Mouse (Mus musculus): ENCODE measurements around the gene Cacna2d3. TPM values are rescaled to one million over a fixed set of nuclear protein-coding genes. Genes with fewer than 3 reads are reported as not detected.

Gene Cacna2d3
- total and polyA plus RNA-seq, 2 experiments from 2014 or later: 24.0 to 32.8 TPM

DNA sequence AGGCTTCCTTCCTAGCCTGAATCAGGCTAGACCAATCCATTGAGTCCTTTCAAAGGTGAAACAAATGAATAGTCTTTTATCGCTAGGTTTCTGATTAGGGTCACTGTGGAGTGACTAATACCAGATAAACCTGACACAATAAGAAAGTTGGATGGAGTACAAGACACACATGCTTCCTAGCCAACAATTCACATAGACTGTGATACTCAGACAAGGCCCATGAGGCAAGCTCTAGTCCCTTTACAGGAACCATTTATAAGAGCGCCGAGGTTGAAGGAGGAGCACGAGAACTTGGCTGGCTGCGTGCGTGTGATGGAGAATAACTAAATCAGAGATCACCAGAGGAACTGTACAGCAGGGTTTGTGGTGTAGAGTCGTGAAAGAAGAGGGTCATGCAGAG, 584.0 kb downstream of the Cacna2d3 start:
- Histone ChIP-seq H3K9me3 (ENCODE audit: low read length) (no peaks in the 10 kb centered on the region), H3K4me3 (ENCODE audit: low read depth, low read length) (no peak overlapping the region), H3K27me3 (ENCODE audit: insufficient read depth, low read length) (no peaks in the 10 kb centered on the region), H3K9ac (replicated peaks; ENCODE audit: low read length, poor library complexity, severe bottlenecking) (no peak overlapping the region), H3K36me3 (ENCODE audit: insufficient read depth, low read length) (no peaks in the 10 kb centered on the region), H3K27ac (ENCODE audit: low read depth, low read length) (no peak overlapping the region), H3K4me1 (ENCODE audit: insufficient read depth, low read length) (no peaks in the 10 kb centered on the region), H3K4me2 (ENCODE audit: low read depth, low read length, poor library complexity, severe bottlenecking) (no peak overlapping the region)
- ATAC-seq (ENCODE audit: low FRiP score): no peak
- DNase-seq (ENCODE audit: low spot score): no peak
- 81% methylated on average over 7 of the region's 7 CpGs for WGBS
- TF ChIP-seq CTCF (IDR thresholded peaks at IDR 0.05): no peak

DNA sequence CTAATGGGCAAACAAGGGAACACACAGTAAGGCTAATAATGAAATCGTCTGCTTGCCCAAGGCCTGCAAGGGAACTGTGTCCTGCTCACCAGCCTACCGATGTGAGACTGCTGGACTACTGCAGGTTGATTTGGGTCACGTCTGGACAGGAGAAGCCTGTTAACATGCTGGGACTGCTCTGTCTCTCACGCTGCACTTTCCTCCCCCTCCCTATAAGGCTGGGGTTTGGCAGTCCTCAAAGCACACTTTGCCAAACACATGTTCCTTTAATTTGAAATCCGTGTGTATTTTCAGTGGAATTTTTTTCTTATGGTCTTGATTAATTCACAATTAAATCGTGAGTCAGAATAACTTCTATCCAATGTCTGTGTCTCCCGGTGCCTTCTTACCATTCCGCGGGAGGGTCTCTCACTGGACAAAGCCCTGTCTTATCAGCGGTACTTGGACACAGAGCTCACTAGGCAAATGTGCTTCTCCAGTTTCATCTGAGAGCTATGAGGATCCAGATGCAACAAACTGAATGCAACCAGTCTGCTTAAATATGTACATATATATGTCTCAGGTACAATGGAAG, 584.6 kb downstream of the Cacna2d3 start:
- H3K9ac ChIP-seq (replicated peaks; ENCODE audit: low read length, poor library complexity, severe bottlenecking): no peak overlapping the region
- DNase-seq (ENCODE audit: low spot score) (no peak), ATAC-seq (ENCODE audit: low FRiP score) (no peak)
- no peak overlapping the region for H3K4me2 ChIP-seq (ENCODE audit: low read depth, low read length, poor library complexity, severe bottlenecking)
- no peaks in the 10 kb centered on the region for H3K4me1 ChIP-seq (ENCODE audit: insufficient read depth, low read length)
- no peak overlapping the region for H3K4me3 ChIP-seq (ENCODE audit: low read depth, low read length)
- no peaks in the 10 kb centered on the region for H3K27me3 ChIP-seq (ENCODE audit: insufficient read depth, low read length)
- H3K27ac ChIP-seq (ENCODE audit: low read depth, low read length): no peak overlapping the region
- H3K36me3 ChIP-seq (ENCODE audit: insufficient read depth, low read length): no peaks in the 10 kb centered on the region
- TF ChIP-seq CTCF (IDR thresholded peaks at IDR 0.05): no peak
- 72% methylated on average over 10 of the region's 10 CpGs for WGBS
- H3K9me3 ChIP-seq (ENCODE audit: low read length): no peaks in the 10 kb centered on the region

DNA sequence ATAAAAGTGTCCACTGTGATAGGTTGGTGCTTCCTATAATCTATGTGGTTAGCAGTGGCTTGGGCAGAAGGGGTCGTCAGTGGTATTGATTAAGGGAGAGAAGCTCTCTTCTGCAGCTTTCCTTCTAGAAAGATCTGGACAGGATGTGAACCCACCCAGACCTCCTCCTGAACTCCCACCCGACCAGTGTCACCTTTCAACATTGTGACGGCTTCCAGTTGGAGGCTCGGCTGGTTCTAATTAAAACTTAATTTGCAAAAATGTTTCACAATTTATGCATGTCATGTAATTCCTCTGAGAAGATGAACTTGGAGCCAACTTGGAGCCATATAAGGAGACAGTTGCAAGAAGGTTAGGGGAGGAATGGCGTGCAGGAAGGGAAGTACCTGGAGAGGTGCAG, 586.8 kb downstream of the Cacna2d3 start:
- 80% methylated on average over 5 of the region's 5 CpGs for WGBS
- no peaks in the 10 kb centered on the region for H3K27me3 ChIP-seq (ENCODE audit: insufficient read depth, low read length)
- no peak overlapping the region for H3K4me3 ChIP-seq (ENCODE audit: low read depth, low read length)
- no peaks in the 10 kb centered on the region for H3K4me1 ChIP-seq (ENCODE audit: insufficient read depth, low read length)
- no peak for TF ChIP-seq CTCF (IDR thresholded peaks at IDR 0.05)
- DNase-seq (ENCODE audit: low spot score) (no peak), ATAC-seq (ENCODE audit: low FRiP score) (no peak)
- no peaks in the 10 kb centered on the region for H3K9me3 ChIP-seq (ENCODE audit: low read length)
- H3K4me2 ChIP-seq (ENCODE audit: low read depth, low read length, poor library complexity, severe bottlenecking): no peak overlapping the region
- no peak overlapping the region for H3K9ac ChIP-seq (replicated peaks; ENCODE audit: low read length, poor library complexity, severe bottlenecking)
- H3K36me3 ChIP-seq (ENCODE audit: insufficient read depth, low read length): no peaks in the 10 kb centered on the region
- no peak overlapping the region for H3K27ac ChIP-seq (ENCODE audit: low read depth, low read length)

DNA sequence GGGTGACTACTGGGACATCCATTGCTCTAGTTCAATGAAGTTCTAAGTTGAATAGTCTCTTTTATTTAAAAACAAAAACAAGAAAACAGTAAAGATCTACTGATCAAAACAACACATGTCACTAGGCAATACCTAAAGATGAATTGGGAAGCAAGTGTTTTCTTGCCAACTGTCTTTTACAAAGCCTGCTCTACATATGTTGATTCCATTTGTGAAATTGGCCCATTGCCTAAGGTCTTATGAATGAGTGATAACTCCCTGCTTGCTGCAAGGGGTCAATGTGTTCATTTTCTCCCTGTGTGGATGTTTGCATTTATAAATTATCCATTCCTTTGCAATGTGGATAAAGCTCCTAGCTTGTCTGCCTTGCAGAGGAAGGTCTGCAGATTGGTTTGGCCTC, 591.2 kb downstream of the Cacna2d3 start:
- no peaks in the 10 kb centered on the region for H3K4me1 ChIP-seq (ENCODE audit: insufficient read depth, low read length)
- no peak overlapping the region for H3K4me3 ChIP-seq (ENCODE audit: low read depth, low read length)
- no peaks in the 10 kb centered on the region for H3K9me3 ChIP-seq (ENCODE audit: low read length)
- no peak overlapping the region for H3K4me2 ChIP-seq (ENCODE audit: low read depth, low read length, poor library complexity, severe bottlenecking)
- H3K27me3 ChIP-seq (ENCODE audit: insufficient read depth, low read length): no peaks in the 10 kb centered on the region
- no peak for TF ChIP-seq CTCF (IDR thresholded peaks at IDR 0.05)
- H3K9ac ChIP-seq (replicated peaks; ENCODE audit: low read length, poor library complexity, severe bottlenecking): no peak overlapping the region
- ATAC-seq (ENCODE audit: low FRiP score) (no peak), DNase-seq (ENCODE audit: low spot score) (no peak)
- no peaks in the 10 kb centered on the region for H3K36me3 ChIP-seq (ENCODE audit: insufficient read depth, low read length)
- no peak overlapping the region for H3K27ac ChIP-seq (ENCODE audit: low read depth, low read length)

DNA sequence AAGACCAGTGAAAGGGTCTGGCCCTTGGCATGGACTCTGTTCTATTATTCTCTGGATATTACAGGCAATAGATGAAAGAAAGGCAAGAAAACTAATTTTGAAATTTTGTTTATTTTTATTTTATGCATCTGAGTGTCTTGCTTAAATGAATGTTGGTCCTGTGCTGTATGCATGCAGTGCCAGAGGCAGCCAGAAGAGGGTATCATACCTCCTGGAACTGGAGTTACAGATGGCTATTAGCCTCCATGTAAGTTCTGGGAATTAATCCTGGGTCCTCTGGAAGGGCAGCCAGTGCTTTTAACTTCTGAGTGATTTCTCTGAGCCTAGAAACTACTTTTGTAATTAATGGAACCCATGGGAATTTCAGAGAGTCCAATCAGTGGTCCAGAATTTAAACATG, 597.8 kb downstream of the Cacna2d3 start:
- DNase-seq (ENCODE audit: low spot score) (no peak), ATAC-seq (ENCODE audit: low FRiP score) (no peak)
- H3K9me3 ChIP-seq (ENCODE audit: low read length): no peaks in the 10 kb centered on the region
- no peaks in the 10 kb centered on the region for H3K27me3 ChIP-seq (ENCODE audit: insufficient read depth, low read length)
- no peak overlapping the region for H3K27ac ChIP-seq (ENCODE audit: low read depth, low read length)
- TF ChIP-seq CTCF (IDR thresholded peaks at IDR 0.05): peak; percentile 10; the same call in 1 of the 2 replicates
- no peaks in the 10 kb centered on the region for H3K36me3 ChIP-seq (ENCODE audit: insufficient read depth, low read length)
- H3K4me2 ChIP-seq (ENCODE audit: low read depth, low read length, poor library complexity, severe bottlenecking): no peak overlapping the region
- H3K4me3 ChIP-seq (ENCODE audit: low read depth, low read length): no peak overlapping the region
- H3K4me1 ChIP-seq (ENCODE audit: insufficient read depth, low read length): no peaks in the 10 kb centered on the region
- H3K9ac ChIP-seq (replicated peaks; ENCODE audit: low read length, poor library complexity, severe bottlenecking): no peak overlapping the region

DNA sequence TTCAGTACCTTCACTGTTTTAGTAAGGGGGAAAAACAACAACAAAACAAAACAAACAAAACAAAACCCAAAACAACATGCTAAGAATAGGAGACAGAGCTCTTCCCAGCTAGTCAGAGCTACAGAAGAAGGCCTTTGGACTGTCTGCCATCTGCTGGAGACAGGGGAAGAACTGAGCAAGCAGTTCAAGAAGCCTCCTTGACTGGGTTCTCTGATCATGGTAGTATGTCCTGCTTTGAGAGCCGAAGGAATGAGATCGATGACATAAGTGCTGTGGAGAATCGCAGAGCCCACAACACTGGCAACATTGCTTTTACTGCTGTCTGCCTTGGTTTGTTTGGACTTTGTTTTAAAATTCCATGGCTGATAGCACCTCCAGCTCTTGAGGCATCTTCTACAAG, 598.9 kb downstream of the Cacna2d3 start:
- Histone ChIP-seq H3K36me3 (ENCODE audit: insufficient read depth, low read length) (no peaks in the 10 kb centered on the region), H3K4me2 (ENCODE audit: low read depth, low read length, poor library complexity, severe bottlenecking) (no peak overlapping the region), H3K9me3 (ENCODE audit: low read length) (no peaks in the 10 kb centered on the region), H3K27ac (ENCODE audit: low read depth, low read length) (no peak overlapping the region), H3K27me3 (ENCODE audit: insufficient read depth, low read length) (no peaks in the 10 kb centered on the region), H3K4me3 (ENCODE audit: low read depth, low read length) (no peak overlapping the region), H3K4me1 (ENCODE audit: insufficient read depth, low read length) (no peaks in the 10 kb centered on the region), H3K9ac (replicated peaks; ENCODE audit: low read length, poor library complexity, severe bottlenecking) (no peak overlapping the region)
- TF ChIP-seq CTCF (IDR thresholded peaks at IDR 0.05): peak; percentile 37
- DNase-seq (ENCODE audit: low spot score) (no peak), ATAC-seq (ENCODE audit: low FRiP score) (no peak)
- WGBS: 93% methylated on average over 3 of the region's 3 CpGs

Data from midbrain, postnatal 0 days (tissue).